Mouse (Mus musculus) CH12.LX (cell line): ENCODE data around the gene Rnf185. TPM values are rescaled to one million over a fixed set of nuclear protein-coding genes. Genes with fewer than 3 reads are reported as not detected.

Experiments
- DNase-seq: peaks from one replicate; pipeline ENCODE4 v3.0.0-alpha.2; 2013; ENCODE audit errors: extremely low read depth
- H3K27ac ChIP-seq: 2 replicates; pipeline ENCODE4 v1.5.1; 2012; ENCODE audit warnings: low read depth, mild to moderate bottlenecking, control low read depth, moderate library complexity; ENCODE audit not compliant: insufficient read depth
- H3K27me3 ChIP-seq: replicated peaks from 2 replicates; pipeline ENCODE3; 2012; ENCODE audit warnings: inconsistent platforms
- H3K36me3 ChIP-seq, 2 experiments: replicated peaks in 1 of 2; 2 replicates each; pipeline versions ENCODE3 to v1.6.1; 2012; ENCODE audit warnings: inconsistent platforms in 1 of 2, low read length in 1 of 2, mild to moderate bottlenecking in 1 of 2, mixed read lengths in 1 of 2, moderate library complexity in 1 of 2; ENCODE audit not compliant: control insufficient read depth in 1 of 2, insufficient read depth in 1 of 2
- H3K4me1 ChIP-seq, 2 experiments: 2 replicates each; pipeline ENCODE4 v1.6.1; 2012; ENCODE audit warnings: inconsistent platforms in 1 of 2, moderate library complexity in 1 of 2; ENCODE audit not compliant: insufficient read depth in 2 of 2, control insufficient read depth in 1 of 2
- H3K4me2 ChIP-seq: 2 replicates; pipeline ENCODE4 v1.6.1; 2012; ENCODE audit warnings: low read depth, mild to moderate bottlenecking, control low read depth; ENCODE audit not compliant: poor library complexity, insufficient read depth, severe bottlenecking
- H3K4me3 ChIP-seq, 3 experiments: fragments of 150-350 bp in 1 of 3; sonication (generic) in 1 of 3; replicated peaks in 1 of 3; 2 replicates each; pipeline versions ENCODE3 to v1.5.1; 2011 to 2012; ENCODE audit warnings: low read depth in 2 of 3, low read length in 2 of 3, mild to moderate bottlenecking in 2 of 3, moderate library complexity in 2 of 3, control low read depth in 1 of 3, improper control_type of control experiment in 1 of 3, inconsistent platforms in 1 of 3, mixed read lengths in 1 of 3; ENCODE audit not compliant: poor library complexity in 1 of 3
- H3K79me2 ChIP-seq: replicated peaks from 2 replicates; pipeline ENCODE4 v1.6.1; 2012; ENCODE audit warnings: mild to moderate bottlenecking, moderate library complexity; ENCODE audit not compliant: control insufficient read depth, poor library complexity, insufficient read depth, severe bottlenecking; ENCODE audit errors: extremely low read depth
- H3K9ac ChIP-seq: 2 replicates; pipeline ENCODE4 v1.6.1; 2012; ENCODE audit warnings: low read depth, mild to moderate bottlenecking, control low read depth, moderate library complexity; ENCODE audit not compliant: insufficient read depth
- H3K9me3 ChIP-seq: replicated peaks from 2 replicates; pipeline ENCODE3; 2012; ENCODE audit warnings: low read length, inconsistent platforms, mixed read lengths
- CHD2 ChIP-seq: IDR thresholded peaks from 2 replicates; pipeline ENCODE4 v1.6.1; 2011; ENCODE audit warnings: low read length, improper control_type of control experiment
- CTCF ChIP-seq, 2 experiments: IDR thresholded peaks in 1 of 2; conservative IDR thresholded peaks in 1 of 2; 2 replicates each; pipeline ENCODE4 v1.5.1; 2011 to 2012; ENCODE audit warnings: low read depth in 2 of 2, low read length in 2 of 2, improper control_type of control experiment in 1 of 2, inconsistent platforms in 1 of 2, mild to moderate bottlenecking in 1 of 2, moderate library complexity in 1 of 2
- GABPA ChIP-seq: IDR thresholded peaks from 2 replicates; pipeline ENCODE4 v1.6.1; 2012; ENCODE audit warnings: low read depth, low read length, improper control_type of control experiment, inconsistent platforms; ENCODE audit not compliant: insufficient replicate concordance
- HCFC1 ChIP-seq: IDR thresholded peaks from 2 replicates; pipeline ENCODE4 v1.6.1; 2012; ENCODE audit warnings: low read depth, mild to moderate bottlenecking, inconsistent platforms, low read length, improper control_type of control experiment
- IRF4 ChIP-seq: IDR thresholded peaks from 2 replicates; pipeline ENCODE4 v1.6.1; 2014; ENCODE audit warnings: low read depth, mild to moderate bottlenecking, inconsistent platforms, low read length, improper control_type of control experiment
- JUN ChIP-seq: IDR thresholded peaks from 2 replicates; pipeline ENCODE4 v1.6.1; 2011; ENCODE audit warnings: low read depth, mild to moderate bottlenecking, low read length, improper control_type of control experiment, moderate library complexity; ENCODE audit not compliant: insufficient read depth
- JUND ChIP-seq: conservative IDR thresholded peaks from 2 replicates; pipeline ENCODE4 v1.6.1; 2011; ENCODE audit warnings: low read depth, low read length, improper control_type of control experiment
- MAX ChIP-seq: IDR thresholded peaks from 2 replicates; pipeline ENCODE4 v1.6.1; 2011; ENCODE audit warnings: low read length, improper control_type of control experiment
- MAZ ChIP-seq: IDR thresholded peaks from 2 replicates; pipeline ENCODE4 v1.6.1; 2012; ENCODE audit warnings: low read depth, mild to moderate bottlenecking, inconsistent platforms, low read length, improper control_type of control experiment, moderate library complexity
- MEF2A ChIP-seq: IDR thresholded peaks from 2 replicates; pipeline ENCODE4 v1.6.1; 2014; ENCODE audit warnings: low read depth, mild to moderate bottlenecking, inconsistent platforms, low read length, improper control_type of control experiment, borderline replicate concordance
- MXI1 ChIP-seq: IDR thresholded peaks from 2 replicates; pipeline ENCODE4 v1.6.1; 2011; ENCODE audit warnings: mild to moderate bottlenecking, low read depth, low read length, improper control_type of control experiment
- MYC ChIP-seq: IDR thresholded peaks from 2 replicates; pipeline ENCODE4 v1.6.1; 2011; ENCODE audit warnings: low read depth, mild to moderate bottlenecking, improper control_type of control experiment, low read length
- NELFE ChIP-seq: IDR thresholded peaks from 2 replicates; pipeline ENCODE4 v1.6.1; 2011; ENCODE audit warnings: low read depth, low read length, improper control_type of control experiment
- POLR2AphosphoS2 ChIP-seq: IDR thresholded peaks from 2 replicates; pipeline ENCODE4 v1.6.1; 2011; ENCODE audit warnings: low read depth, low read length, improper control_type of control experiment
- RAD21 ChIP-seq: IDR thresholded peaks from 2 replicates; pipeline ENCODE4 v1.6.1; 2011; ENCODE audit warnings: low read depth, mild to moderate bottlenecking, low read length, improper control_type of control experiment, moderate library complexity
- RCOR1 ChIP-seq: conservative IDR thresholded peaks from 2 replicates; pipeline ENCODE4 v1.6.1; 2012; ENCODE audit warnings: low read depth, mild to moderate bottlenecking, inconsistent platforms, low read length, improper control_type of control experiment
- SIN3A ChIP-seq: IDR thresholded peaks from 2 replicates; pipeline ENCODE4 v1.6.1; 2012; ENCODE audit warnings: low read length, improper control_type of control experiment, inconsistent platforms
- SMC3 ChIP-seq: IDR thresholded peaks from 2 replicates; pipeline ENCODE4 v1.6.1; 2011; ENCODE audit warnings: low read depth, low read length, improper control_type of control experiment
- TBP ChIP-seq: conservative IDR thresholded peaks from 2 replicates; pipeline ENCODE4 v1.6.1; 2011; ENCODE audit warnings: low read depth, low read length, improper control_type of control experiment
- USF1 ChIP-seq: IDR thresholded peaks from 2 replicates; pipeline ENCODE4 v1.6.1; 2014; ENCODE audit warnings: low read depth, mild to moderate bottlenecking, inconsistent platforms, low read length, improper control_type of control experiment
- ZC3H11A ChIP-seq: IDR thresholded peaks from 2 replicates; pipeline ENCODE4 v1.6.1; 2012; ENCODE audit warnings: low read depth, mild to moderate bottlenecking, inconsistent platforms, low read length, improper control_type of control experiment
- ZKSCAN1 ChIP-seq: IDR thresholded peaks from 2 replicates; pipeline ENCODE4 v1.6.1; 2012; ENCODE audit warnings: low read depth, inconsistent platforms, low read length, improper control_type of control experiment, borderline replicate concordance
- ZNF384 ChIP-seq: IDR thresholded peaks from 2 replicates; pipeline ENCODE4 v1.6.1; 2012; ENCODE audit warnings: low read depth, low read length, improper control_type of control experiment, inconsistent platforms
- dilution Hi-C: fragments of 300-500 bp; cut with MboI; formaldehyde crosslinking; loops from 2 replicates; pipeline ENCODE4 v1.14.3; 2020; ENCODE audit warnings: low sequenced_read_pairs; ENCODE audit not compliant: extremely low pct_unique_long_range_greater_than_20kb, extremely low pct_ligation_motif_present
- in situ Hi-C: fragments of 300-500 bp; cut with MboI; formaldehyde crosslinking; loops from 3 replicates; pipeline ENCODE4 v1.14.3; 2019; ENCODE audit warnings: low sequenced_read_pairs, low pct_ligation_motif_present, low pct_unique_long_range_greater_than_20kb, mixed read lengths
- polyA plus RNA-seq: library from polyadenylated mRNA; unstranded; fragments of >175 nt; gene quantifications from 2 replicates; pipeline ENCODE4 v1.2.1, GENCODE M21; 2012; ENCODE audit warnings: low read depth; ENCODE audit not compliant: insufficient read length
- total RNA-seq, 2 experiments: library from RNA; depleted of rRNA; stranded (reverse); fragments of 300-350 nt in 1 of 2; fragments of >200 nt in 1 of 2; gene quantifications; 2 replicates each; pipeline ENCODE4 v1.2.3; 2012 to 2014

The Rnf185 gene
- total and polyA plus RNA-seq, 3 experiments = 15.6 to 26.7 (median 26.4) TPM

DNA sequence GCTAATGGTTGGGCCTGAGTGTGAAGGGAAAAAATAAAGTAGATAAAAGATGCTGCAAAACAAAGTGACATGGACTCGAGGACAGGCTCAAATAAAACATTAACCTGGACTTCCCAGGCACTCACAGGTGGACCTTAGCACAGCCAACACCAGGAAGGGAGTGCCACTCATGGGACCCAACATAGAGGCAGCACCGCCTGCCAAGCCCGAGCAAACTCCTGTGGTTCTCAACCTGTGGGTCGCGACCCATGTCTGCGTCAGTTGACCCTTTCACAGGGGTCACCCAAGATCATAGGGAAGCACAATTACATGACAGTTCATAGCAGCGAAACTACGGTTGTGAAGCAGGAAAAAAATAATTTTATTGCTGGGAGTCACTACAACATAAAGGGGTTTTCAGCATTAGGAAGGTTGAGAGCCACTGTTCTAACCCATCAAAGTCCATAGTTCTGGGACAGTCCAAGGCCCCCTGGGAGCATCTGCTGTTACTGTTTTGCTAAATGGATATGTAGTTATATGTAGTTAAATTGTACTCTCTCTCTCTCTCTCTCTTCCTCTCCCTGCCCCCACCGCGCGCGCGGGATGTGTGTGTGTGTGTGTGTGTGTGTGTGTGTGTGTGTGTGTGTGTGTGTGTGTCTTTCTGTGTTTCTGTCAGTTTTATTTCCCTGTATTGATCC lies 6.4 kb upstream of the Rnf185 start:
- no peak overlapping the region for H3K4me2 ChIP-seq
- in situ Hi-C loops = no loop called here
- TF ChIP-seq CHD2 = no peak
- TF ChIP-seq SMC3 = no peak
- no peak for TF ChIP-seq ZNF384
- no peak for TF ChIP-seq MEF2A
- no peak for TF ChIP-seq JUND
- TF ChIP-seq POLR2AphosphoS2 = no peak
- no peak for TF ChIP-seq JUN
- no peak for TF ChIP-seq HCFC1
- no peak for TF ChIP-seq RCOR1
- no peak for TF ChIP-seq MAZ
- TF ChIP-seq IRF4 = no peak
- TF ChIP-seq ZC3H11A = no peak
- TF ChIP-seq NELFE = no peak
- no peak for TF ChIP-seq GABPA
- TF ChIP-seq USF1 = no peak
- no peak for TF ChIP-seq TBP
- no peak for TF ChIP-seq ZKSCAN1
- no peak for TF ChIP-seq MAX
- TF ChIP-seq, all 38 proteins: peak for 0
- Histone ChIP-seq H3K9ac (no peak overlapping the region), H3K27ac (no peak overlapping the region), H3K36me3 (peaks cover 0 to 25% of the 10 kb centered on the region in 2 experiments), H3K9me3 (no peaks in the 10 kb centered on the region), H3K4me3 (no peak overlapping the region), H3K79me2 (no peaks in the 10 kb centered on the region), H3K27me3 (no peaks in the 10 kb centered on the region), H3K4me1 (peaks cover 0 to 13% of the 10 kb centered on the region in 2 experiments; a peak in 1 of 4 replicates)
- dilution Hi-C loops = no loop called here
- DNase-seq = no peak

GRCm38 (mm10) chr11:3456354-3456753 lies 4.2 kb upstream of the Rnf185 start:
- no peak; the same call in 1 of the 2 replicates for TF ChIP-seq MXI1
- TF ChIP-seq CTCF (conservative IDR thresholded peaks at IDR 0.05 in 1 of 2, IDR thresholded peaks at IDR 0.05 in 1 of 2; ENCODE audit: low read depth in 2 of 2, low read length in 2 of 2) = peak; percentile 77 to 95
- TF ChIP-seq MAX = peak; percentile 80
- peak; percentile 94 for TF ChIP-seq MYC
- peak; percentile 44 for TF ChIP-seq RAD21
- TF ChIP-seq SMC3 = peak; percentile 61
- TF ChIP-seq IRF4 = 0 out of 2 replicates have a peak, but pooled peaks have one; percentile 4
- no peak for TF ChIP-seq SIN3A
- Histone ChIP-seq H3K4me3 (no peak overlapping the region), H3K27me3 (no peaks in the 10 kb centered on the region), H3K9ac (no peak overlapping the region), H3K9me3 (no peaks in the 10 kb centered on the region), H3K27ac (no peak overlapping the region), H3K4me1 (peaks cover 3 to 17% of the 10 kb centered on the region in 2 experiments), H3K79me2 (peaks cover 9% of the 10 kb centered on the region), H3K36me3 (peaks cover 0 to 27% of the 10 kb centered on the region in 2 experiments), H3K4me2 (no peak overlapping the region)
- peak; percentile 85 for DNase-seq
- dilution Hi-C loops = no loop called here
- in situ Hi-C loops = no loop called here
